Mouse (Mus musculus): ENCODE measurements at regions not wholly inside any gene's neighbourhood (a gene's known extent, or its start where the extent isn't known, plus 50 kb on each side); places are given as distances from the start of the nearest gene placed in this dataset.
A peak's percentile ranks its signal among the peaks of the same experiment; 100 is the strongest.

- Histone ChIP-seq H3K27me3 (replicated peaks; ENCODE audit: control insufficient read depth, insufficient read depth, low read length) (no peaks in the 10 kb centered on the region), H3K9me3 (ENCODE audit: control insufficient read depth, low read length) (no peaks in the 10 kb centered on the region), H3K4me3 (ENCODE audit: low read length) (no peak overlapping the region), H3K9ac (ENCODE audit: low read depth, low read length) (no peak overlapping the region), H3K36me3 (ENCODE audit: control insufficient read depth, insufficient read depth, low read length) (no peaks in the 10 kb centered on the region), H3K4me2 (ENCODE audit: low read length) (no peak overlapping the region), H3K4me1 (ENCODE audit: control insufficient read depth, insufficient read depth, low read depth, low read length) (no peaks in the 10 kb centered on the region), H3K27ac (ENCODE audit: low read depth, low read length) (no peak overlapping the region)
- ATAC-seq, result no peak
- WGBS, result 71% methylated on average over 7 of the region's 7 CpGs
Measured at GRCm38 (mm10) chr10:116655891-116656290, 74.6 kb upstream of the Cnot2 start.

GRCm38 (mm10) chr10:116655018-116655807, 73.9 kb upstream of the Cnot2 start:
- Histone ChIP-seq H3K4me2 (ENCODE audit: low read length) (no peak overlapping the region), H3K9ac (ENCODE audit: low read depth, low read length) (no peak overlapping the region), H3K36me3 (ENCODE audit: control insufficient read depth, insufficient read depth, low read length) (no peaks in the 10 kb centered on the region), H3K27ac (ENCODE audit: low read depth, low read length) (no peak overlapping the region), H3K4me3 (ENCODE audit: low read length) (no peak overlapping the region), H3K9me3 (ENCODE audit: control insufficient read depth, low read length) (no peaks in the 10 kb centered on the region), H3K4me1 (ENCODE audit: control insufficient read depth, insufficient read depth, low read depth, low read length) (no peaks in the 10 kb centered on the region), H3K27me3 (replicated peaks; ENCODE audit: control insufficient read depth, insufficient read depth, low read length) (no peaks in the 10 kb centered on the region)
- no peak for ATAC-seq
- 82% methylated on average over 6 of the region's 6 CpGs for WGBS

GRCm38 (mm10) chr10:116654091-116654490, 72.8 kb upstream of the Cnot2 start:
- no peak for ATAC-seq
- Histone ChIP-seq H3K4me2 (ENCODE audit: low read length) (no peak overlapping the region), H3K4me1 (ENCODE audit: control insufficient read depth, insufficient read depth, low read depth, low read length) (no peaks in the 10 kb centered on the region), H3K27ac (ENCODE audit: low read depth, low read length) (no peak overlapping the region), H3K36me3 (ENCODE audit: control insufficient read depth, insufficient read depth, low read length) (no peaks in the 10 kb centered on the region), H3K9me3 (ENCODE audit: control insufficient read depth, low read length) (no peaks in the 10 kb centered on the region), H3K4me3 (ENCODE audit: low read length) (no peak overlapping the region), H3K9ac (ENCODE audit: low read depth, low read length) (no peak overlapping the region), H3K27me3 (replicated peaks; ENCODE audit: control insufficient read depth, insufficient read depth, low read length) (no peaks in the 10 kb centered on the region)
- WGBS, result 94% methylated on average over 14 of the region's 14 CpGs

- H3K36me3 ChIP-seq (ENCODE audit: control insufficient read depth, insufficient read depth, low read length), result no peaks in the 10 kb centered on the region
- H3K4me3 ChIP-seq (ENCODE audit: low read length), result no peak overlapping the region
- H3K9ac ChIP-seq (ENCODE audit: low read depth, low read length), result no peak overlapping the region
- peak; percentile 54; the same call in 1 of the 2 replicates for ATAC-seq
- no peak overlapping the region; the same call in 1 of the 2 replicates for H3K4me2 ChIP-seq (ENCODE audit: low read length)
- no peaks in the 10 kb centered on the region for H3K4me1 ChIP-seq (ENCODE audit: control insufficient read depth, insufficient read depth, low read depth, low read length)
- peak overlapping the region; percentile 58; the same call in 1 of the 2 replicates for H3K27ac ChIP-seq (ENCODE audit: low read depth, low read length)
- no peaks in the 10 kb centered on the region for H3K27me3 ChIP-seq (replicated peaks; ENCODE audit: control insufficient read depth, insufficient read depth, low read length)
- H3K9me3 ChIP-seq (ENCODE audit: control insufficient read depth, low read length), result no peaks in the 10 kb centered on the region
- WGBS, result 69% methylated on average over 12 of the region's 12 CpGs
Measured at GRCm38 (mm10) chr10:116653511-116653945, 72.2 kb upstream of the Cnot2 start.

- H3K27me3 ChIP-seq (replicated peaks; ENCODE audit: control insufficient read depth, insufficient read depth, low read length), result no peaks in the 10 kb centered on the region
- H3K4me2 ChIP-seq (ENCODE audit: low read length), result no peak overlapping the region
- WGBS, result 93% methylated on average over 3 of the region's 3 CpGs
- no peaks in the 10 kb centered on the region for H3K36me3 ChIP-seq (ENCODE audit: control insufficient read depth, insufficient read depth, low read length)
- H3K9ac ChIP-seq (ENCODE audit: low read depth, low read length), result no peak overlapping the region
- no peaks in the 10 kb centered on the region for H3K9me3 ChIP-seq (ENCODE audit: control insufficient read depth, low read length)
- H3K4me3 ChIP-seq (ENCODE audit: low read length), result no peak overlapping the region
- no peaks in the 10 kb centered on the region for H3K4me1 ChIP-seq (ENCODE audit: control insufficient read depth, insufficient read depth, low read depth, low read length)
- no peak overlapping the region for H3K27ac ChIP-seq (ENCODE audit: low read depth, low read length)
- ATAC-seq, result no peak
Measured at GRCm38 (mm10) chr10:116649287-116649686, 68.0 kb upstream of the Cnot2 start.

- no peak overlapping the region for H3K9ac ChIP-seq (ENCODE audit: low read depth, low read length)
- no peak overlapping the region for H3K27ac ChIP-seq (ENCODE audit: low read depth, low read length)
- no peak overlapping the region for H3K4me2 ChIP-seq (ENCODE audit: low read length)
- H3K4me1 ChIP-seq (ENCODE audit: control insufficient read depth, insufficient read depth, low read depth, low read length), result no peaks in the 10 kb centered on the region
- ATAC-seq, result no peak
- H3K9me3 ChIP-seq (ENCODE audit: control insufficient read depth, low read length), result no peaks in the 10 kb centered on the region
- H3K27me3 ChIP-seq (replicated peaks; ENCODE audit: control insufficient read depth, insufficient read depth, low read length), result no peaks in the 10 kb centered on the region
- H3K4me3 ChIP-seq (ENCODE audit: low read length), result no peak overlapping the region
- H3K36me3 ChIP-seq (ENCODE audit: control insufficient read depth, insufficient read depth, low read length), result no peaks in the 10 kb centered on the region
- WGBS, result 69% methylated on average over 7 of the region's 7 CpGs
Measured at GRCm38 (mm10) chr10:116646035-116646434, 64.7 kb upstream of the Cnot2 start.

GRCm38 (mm10) chr10:116645631-116646030, 64.3 kb upstream of the Cnot2 start:
- Histone ChIP-seq H3K36me3 (ENCODE audit: control insufficient read depth, insufficient read depth, low read length) (no peaks in the 10 kb centered on the region), H3K27ac (ENCODE audit: low read depth, low read length) (no peak overlapping the region), H3K4me1 (ENCODE audit: control insufficient read depth, insufficient read depth, low read depth, low read length) (no peaks in the 10 kb centered on the region), H3K4me3 (ENCODE audit: low read length) (no peak overlapping the region), H3K27me3 (replicated peaks; ENCODE audit: control insufficient read depth, insufficient read depth, low read length) (no peaks in the 10 kb centered on the region), H3K4me2 (ENCODE audit: low read length) (no peak overlapping the region), H3K9me3 (ENCODE audit: control insufficient read depth, low read length) (no peaks in the 10 kb centered on the region), H3K9ac (ENCODE audit: low read depth, low read length) (no peak overlapping the region)
- WGBS, result 48% methylated on average over 7 of the region's 7 CpGs
- ATAC-seq, result no peak

- ATAC-seq, result no peak
- Histone ChIP-seq H3K4me2 (ENCODE audit: low read length) (no peak overlapping the region), H3K4me3 (ENCODE audit: low read length) (no peak overlapping the region), H3K27ac (ENCODE audit: low read depth, low read length) (no peak overlapping the region), H3K27me3 (replicated peaks; ENCODE audit: control insufficient read depth, insufficient read depth, low read length) (no peaks in the 10 kb centered on the region), H3K9me3 (ENCODE audit: control insufficient read depth, low read length) (no peaks in the 10 kb centered on the region), H3K36me3 (ENCODE audit: control insufficient read depth, insufficient read depth, low read length) (no peaks in the 10 kb centered on the region), H3K9ac (ENCODE audit: low read depth, low read length) (no peak overlapping the region), H3K4me1 (ENCODE audit: control insufficient read depth, insufficient read depth, low read depth, low read length) (no peaks in the 10 kb centered on the region)
- 85% methylated on average over 9 of the region's 9 CpGs for WGBS
Measured at GRCm38 (mm10) chr10:116645108-116645507, 63.8 kb upstream of the Cnot2 start.
